Mouse (Mus musculus): ENCODE measurements around the gene Hoxa2. TPM values are rescaled to one million over a fixed set of nuclear protein-coding genes. Genes with fewer than 3 reads are reported as not detected.
A peak's percentile ranks its signal among the peaks of the same experiment; 100 is the strongest.

Hoxa2 gene
- polyA plus RNA-seq, 1 experiment from 2014 or later: 0.14 TPM

- Histone ChIP-seq H3K27ac (ENCODE audit: low read depth, low read length) (no peak overlapping the region), H3K36me3 (ENCODE audit: control insufficient read depth, insufficient read depth, low read length) (no peaks in the 10 kb centered on the region), H3K4me2 (no peak overlapping the region), H3K27me3 (ENCODE audit: control insufficient read depth, insufficient read depth, low read length) (peaks cover 97% of the 10 kb centered on the region), H3K4me1 (ENCODE audit: control insufficient read depth, insufficient read depth, low read length) (peaks cover 8% of the 10 kb centered on the region; the same call in 1 of the 2 replicates), H3K4me3 (ENCODE audit: low read depth, low read length) (no peak overlapping the region), H3K9ac (ENCODE audit: low read length) (no peak overlapping the region), H3K9me3 (ENCODE audit: control insufficient read depth, low read length) (no peaks in the 10 kb centered on the region)
- ATAC-seq (ENCODE audit: low FRiP score) (no peak), DNase-seq (ENCODE audit: low spot score, missing footprints) (peak; percentile 97)
- under 1% methylated on average over 14 of the region's 14 CpGs for WGBS
Observed at GRCm38 (mm10) chr6:52162611-52163365, 1.8 kb downstream of the Hoxa2 start.

GRCm38 (mm10) chr6:52162093-52162380 lies 2.6 kb downstream of the Hoxa2 start:
- Histone ChIP-seq H3K9me3 (ENCODE audit: control insufficient read depth, low read length) (no peaks in the 10 kb centered on the region), H3K4me2 (no peak overlapping the region), H3K27me3 (ENCODE audit: control insufficient read depth, insufficient read depth, low read length) (peaks cover 97% of the 10 kb centered on the region), H3K36me3 (ENCODE audit: control insufficient read depth, insufficient read depth, low read length) (no peaks in the 10 kb centered on the region), H3K4me1 (ENCODE audit: control insufficient read depth, insufficient read depth, low read length) (peaks cover 8% of the 10 kb centered on the region; the same call in 1 of the 2 replicates), H3K27ac (ENCODE audit: low read depth, low read length) (no peak overlapping the region), H3K4me3 (ENCODE audit: low read depth, low read length) (no peak overlapping the region), H3K9ac (ENCODE audit: low read length) (no peak overlapping the region)
- DNase-seq (ENCODE audit: low spot score, missing footprints) (no peak), ATAC-seq (ENCODE audit: low FRiP score) (no peak)
- WGBS: 0% methylated on average over 1 of the region's 1 CpGs

- H3K27ac ChIP-seq (ENCODE audit: low read depth, low read length): no peak overlapping the region
- WGBS: 2% methylated on average over 8 of the region's 8 CpGs
- H3K9me3 ChIP-seq (ENCODE audit: control insufficient read depth, low read length): no peaks in the 10 kb centered on the region
- H3K4me2 ChIP-seq: no peak overlapping the region
- H3K4me1 ChIP-seq (ENCODE audit: control insufficient read depth, insufficient read depth, low read length): peaks cover 8% of the 10 kb centered on the region; the same call in 1 of the 2 replicates
- H3K9ac ChIP-seq (ENCODE audit: low read length): no peak overlapping the region
- H3K27me3 ChIP-seq (ENCODE audit: control insufficient read depth, insufficient read depth, low read length): peaks cover 97% of the 10 kb centered on the region
- DNase-seq (ENCODE audit: low spot score, missing footprints): peak; percentile 95
- H3K36me3 ChIP-seq (ENCODE audit: control insufficient read depth, insufficient read depth, low read length): no peaks in the 10 kb centered on the region
- H3K4me3 ChIP-seq (ENCODE audit: low read depth, low read length): no peak overlapping the region
- no peak for ATAC-seq (ENCODE audit: low FRiP score)
Observed at GRCm38 (mm10) chr6:52161336-52162092, 3.1 kb downstream of the Hoxa2 start.

DNA sequence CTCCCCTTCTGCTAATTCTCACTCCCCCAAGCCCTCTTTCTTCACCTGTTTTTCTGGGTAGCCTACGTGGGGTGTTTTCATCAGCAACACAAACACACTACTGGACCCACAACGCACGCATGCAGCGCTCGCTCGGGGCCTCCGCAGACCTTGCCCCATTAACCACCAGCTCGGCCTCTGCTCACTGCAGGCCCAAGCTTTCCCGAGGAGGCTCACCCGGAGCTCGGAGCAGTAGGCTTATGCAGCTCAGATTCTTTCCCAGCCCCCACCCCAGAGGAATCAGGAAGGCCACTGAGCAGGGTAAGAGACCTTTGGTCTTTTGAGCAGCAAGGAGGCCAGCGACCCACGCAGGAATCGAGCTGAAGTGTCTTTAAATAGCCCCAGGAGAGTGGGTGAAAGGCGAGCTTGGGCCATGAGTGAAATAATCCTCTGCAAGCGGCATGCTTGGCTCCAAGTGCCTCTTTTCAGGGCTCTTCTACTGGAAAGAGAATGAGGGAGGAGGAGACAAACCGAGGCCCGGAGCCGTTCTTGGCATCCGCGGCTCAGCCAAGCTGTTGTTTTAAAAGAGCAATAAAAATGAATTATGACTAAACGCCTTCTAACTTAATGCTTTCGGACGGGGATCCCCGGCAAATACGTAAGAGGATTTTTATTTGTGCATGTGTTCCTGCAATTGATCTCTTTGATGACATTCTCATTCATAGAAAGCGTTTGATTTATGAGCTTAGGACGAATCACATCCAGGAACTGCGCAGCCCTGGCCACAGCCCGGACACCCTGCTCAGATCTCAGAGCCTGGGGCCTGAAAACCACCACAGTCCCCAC lies 3.9 kb downstream of the Hoxa2 start:
- Histone ChIP-seq H3K9ac (ENCODE audit: low read length) (no peak overlapping the region), H3K36me3 (ENCODE audit: control insufficient read depth, insufficient read depth, low read length) (no peaks in the 10 kb centered on the region), H3K4me2 (no peak overlapping the region), H3K4me1 (ENCODE audit: control insufficient read depth, insufficient read depth, low read length) (peaks cover 8% of the 10 kb centered on the region; the same call in 1 of the 2 replicates), H3K9me3 (ENCODE audit: control insufficient read depth, low read length) (no peaks in the 10 kb centered on the region), H3K27ac (ENCODE audit: low read depth, low read length) (no peak overlapping the region), H3K27me3 (ENCODE audit: control insufficient read depth, insufficient read depth, low read length) (peaks cover 97% of the 10 kb centered on the region), H3K4me3 (ENCODE audit: low read depth, low read length) (no peak overlapping the region)
- 1% methylated on average over 30 of the region's 30 CpGs for WGBS
- DNase-seq (ENCODE audit: low spot score, missing footprints) (peak; percentile 96), ATAC-seq (ENCODE audit: low FRiP score) (no peak)

GRCm38 (mm10) chr6:52159979-52160378 lies 4.7 kb downstream of the Hoxa2 start:
- H3K27ac ChIP-seq (ENCODE audit: low read depth, low read length): no peak overlapping the region
- peaks cover 8% of the 10 kb centered on the region; the same call in 1 of the 2 replicates for H3K4me1 ChIP-seq (ENCODE audit: control insufficient read depth, insufficient read depth, low read length)
- no peaks in the 10 kb centered on the region for H3K9me3 ChIP-seq (ENCODE audit: control insufficient read depth, low read length)
- ATAC-seq (ENCODE audit: low FRiP score) (no peak), DNase-seq (ENCODE audit: low spot score, missing footprints) (peak; percentile 92)
- H3K4me3 ChIP-seq (ENCODE audit: low read depth, low read length): no peak overlapping the region
- H3K4me2 ChIP-seq: no peak overlapping the region
- peaks cover 97% of the 10 kb centered on the region for H3K27me3 ChIP-seq (ENCODE audit: control insufficient read depth, insufficient read depth, low read length)
- H3K9ac ChIP-seq (ENCODE audit: low read length): no peak overlapping the region
- WGBS: 4% methylated on average over 9 of the region's 9 CpGs
- H3K36me3 ChIP-seq (ENCODE audit: control insufficient read depth, insufficient read depth, low read length): no peaks in the 10 kb centered on the region

- H3K4me2 ChIP-seq: peak overlapping the region; percentile 73
- H3K36me3 ChIP-seq (ENCODE audit: control insufficient read depth, insufficient read depth, low read length): no peaks in the 10 kb centered on the region
- no peak overlapping the region for H3K27ac ChIP-seq (ENCODE audit: low read depth, low read length)
- H3K9me3 ChIP-seq (ENCODE audit: control insufficient read depth, low read length): no peaks in the 10 kb centered on the region
- DNase-seq (ENCODE audit: low spot score, missing footprints): peak; percentile 90
- peaks cover 8% of the 10 kb centered on the region; the same call in 1 of the 2 replicates for H3K4me1 ChIP-seq (ENCODE audit: control insufficient read depth, insufficient read depth, low read length)
- 0 out of 2 replicates have a peak, but pooled peaks have one; percentile 30 for ATAC-seq (ENCODE audit: low FRiP score)
- H3K4me3 ChIP-seq (ENCODE audit: low read depth, low read length): peak overlapping the region; percentile 38; the same call in 1 of the 2 replicates
- H3K27me3 ChIP-seq (ENCODE audit: control insufficient read depth, insufficient read depth, low read length): peaks cover 97% of the 10 kb centered on the region
- WGBS: 1% methylated on average over 12 of the region's 12 CpGs
- H3K9ac ChIP-seq (ENCODE audit: low read length): no peak overlapping the region
Observed at GRCm38 (mm10) chr6:52159164-52159761, 5.4 kb downstream of the Hoxa2 start.

DNA sequence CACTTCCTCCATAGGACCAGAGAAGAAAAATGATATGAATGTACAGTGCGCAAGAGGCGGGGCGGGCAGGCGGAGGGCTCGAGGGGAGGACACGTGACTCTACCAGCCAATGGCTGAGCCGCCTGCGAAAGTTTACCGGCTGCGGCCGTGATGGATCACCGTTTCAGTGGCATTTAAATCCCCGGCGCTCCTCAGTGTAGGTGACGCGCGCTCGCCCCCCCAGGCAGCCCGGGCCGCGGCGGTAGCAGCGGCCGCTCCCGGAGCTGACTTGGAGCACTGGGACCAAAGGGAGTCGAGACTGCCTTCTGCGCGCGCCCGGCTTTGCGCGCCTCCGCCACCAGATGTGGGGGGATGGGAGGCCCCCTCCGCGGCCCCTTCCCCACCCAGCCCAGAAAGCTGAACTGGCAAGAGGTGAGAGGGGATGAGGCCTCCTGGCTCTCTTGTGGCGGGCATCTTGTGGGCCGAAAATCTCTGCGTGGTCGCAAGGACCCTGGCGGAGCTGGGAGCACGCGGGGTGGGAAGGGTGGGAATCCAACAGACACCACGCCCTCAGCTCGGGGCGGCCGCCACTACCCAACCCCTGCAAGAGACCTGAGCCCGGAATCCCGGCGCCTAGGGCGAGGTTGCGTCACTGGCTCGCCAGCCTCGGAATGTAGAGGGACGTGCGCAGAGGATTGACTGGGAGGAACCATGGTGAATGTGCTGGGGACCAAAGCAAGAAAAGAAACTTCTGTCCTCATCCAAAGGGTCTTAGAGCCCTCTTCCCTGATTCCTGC lies 6.2 kb downstream of the Hoxa2 start, which contains the start of gene Hoxa1:
Gene Hoxa1 (minus strand): TSS at position 42 of the 776 bp plus-strand sequence.
- under 1% methylated on average over 55 of the region's 55 CpGs for WGBS
- H3K27me3 ChIP-seq (ENCODE audit: control insufficient read depth, insufficient read depth, low read length): peaks cover 97% of the 10 kb centered on the region

More for the DNA sequence above, 6.2 kb downstream of the Hoxa2 start, which contains the start of gene Hoxa1:
- H3K4me3 ChIP-seq (ENCODE audit: low read depth, low read length): peak within 1 kb of the TSS; percentile 38
- H3K4me2 ChIP-seq: peak within 1 kb of the TSS; percentile 73
- H3K9ac ChIP-seq (ENCODE audit: low read length): no peak within 1 kb of the TSS
- no peak within 1 kb of the TSS for H3K27ac ChIP-seq (ENCODE audit: low read depth, low read length)
- H3K4me1 ChIP-seq (ENCODE audit: control insufficient read depth, insufficient read depth, low read length): peaks cover 8% of the 10 kb centered on the region; the same call in 1 of the 2 replicates
- DNase-seq (ENCODE audit: low spot score, missing footprints) (peak; percentile 95), ATAC-seq (ENCODE audit: low FRiP score) (peak; percentile 71)
- H3K9me3 ChIP-seq (ENCODE audit: control insufficient read depth, low read length): no peaks in the 10 kb centered on the region
- no peaks in the 10 kb centered on the region for H3K36me3 ChIP-seq (ENCODE audit: control insufficient read depth, insufficient read depth, low read length)
